Mouse (Mus musculus): ENCODE measurements around the gene Lmnb2.

Lmnb2 gene

GRCm38 (mm10) chr10:80944231-80944630 lies 26.2 kb upstream of the Lmnb2 start:
- DNase-seq = no peak

- no peak for DNase-seq
Measured at GRCm38 (mm10) chr10:80943701-80944100, 25.7 kb upstream of the Lmnb2 start.

- DNase-seq = no peak
Measured at GRCm38 (mm10) chr10:80942919-80943318, 24.9 kb upstream of the Lmnb2 start.

GRCm38 (mm10) chr10:80940988-80941347 lies 22.9 kb upstream of the Lmnb2 start:
- DNase-seq = peak; percentile 48

- DNase-seq = peak; percentile 89
Measured at GRCm38 (mm10) chr10:80940320-80940987, 22.4 kb upstream of the Lmnb2 start.

- peak; percentile 97 for DNase-seq
Measured at GRCm38 (mm10) chr10:80939671-80940070, 21.6 kb upstream of the Lmnb2 start.

- no peak for DNase-seq
Measured at GRCm38 (mm10) chr10:80938831-80939550, 20.9 kb upstream of the Lmnb2 start.

- peak; percentile 95 for DNase-seq
Measured at GRCm38 (mm10) chr10:80937646-80938045, 19.6 kb upstream of the Lmnb2 start.

GRCm38 (mm10) chr10:80936810-80937164 lies 18.7 kb upstream of the Lmnb2 start:
- no peak for DNase-seq

- DNase-seq = peak; percentile 82
Measured at GRCm38 (mm10) chr10:80936135-80936809, 18.2 kb upstream of the Lmnb2 start.

GRCm38 (mm10) chr10:80935698-80936097 lies 17.7 kb upstream of the Lmnb2 start:
- no peak for DNase-seq

- no peak for DNase-seq
Measured at GRCm38 (mm10) chr10:80935241-80935640, 17.2 kb upstream of the Lmnb2 start.

GRCm38 (mm10) chr10:80934136-80934985 lies 16.3 kb upstream of the Lmnb2 start:
- DNase-seq = peak; percentile 51

GRCm38 (mm10) chr10:80933421-80933979 lies 15.5 kb upstream of the Lmnb2 start:
- DNase-seq = peak; percentile 79

- DNase-seq = peak; percentile 37
Measured at GRCm38 (mm10) chr10:80932700-80933420, 14.8 kb upstream of the Lmnb2 start.

- peak; percentile 68 for DNase-seq
Measured at GRCm38 (mm10) chr10:80932206-80932605, 14.2 kb upstream of the Lmnb2 start.

- no peak for DNase-seq
Measured at GRCm38 (mm10) chr10:80931695-80932094, 13.7 kb upstream of the Lmnb2 start.

- DNase-seq = peak; percentile 42
Measured at GRCm38 (mm10) chr10:80931153-80931671, 13.2 kb upstream of the Lmnb2 start.

GRCm38 (mm10) chr10:80930361-80931152 lies 12.5 kb upstream of the Lmnb2 start:
- peak; percentile 47 for DNase-seq

- peak; percentile 99 for DNase-seq
Measured at GRCm38 (mm10) chr10:80929299-80930226, 11.5 kb upstream of the Lmnb2 start, which contains the start of gene Gadd45b. Gene Gadd45b (plus strand): TSS chr10:80930073.

All from lung, postnatal 36 days (tissue).